13 mouse cellular contexts compared by ENCODE assay signal in the genomic region with DNA sequence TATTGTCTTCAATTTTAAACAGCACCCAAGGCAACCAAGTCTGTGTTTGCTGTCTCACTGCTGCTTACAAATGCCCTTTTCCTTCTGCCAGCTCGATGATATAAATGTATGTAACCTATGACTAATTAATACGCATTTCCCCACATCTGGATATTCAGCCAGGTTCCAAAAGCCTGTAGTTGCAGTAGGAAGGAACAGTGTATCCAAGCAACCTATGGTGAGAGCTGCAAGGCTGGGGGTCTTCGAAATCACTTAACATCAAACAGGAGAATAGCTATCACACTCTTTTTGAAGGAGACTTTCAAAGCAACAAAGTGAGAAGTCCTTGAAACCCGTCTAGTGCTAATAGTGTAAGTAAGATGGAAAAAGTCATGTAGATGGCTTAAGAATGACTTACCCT.
DNase-seq lines count a peak whose midpoint lies in the region; ATAC-seq and TF ChIP-seq lines count a peak whose summit lies in the region.
"Had no signal": no experiment of that assay in that cellular context is flagged by ENCODE, and none has a peak within 500 bp of the region (broad histone marks: within the 10 kb centered on the region; RNA-seq: fewer than 3 reads in every experiment).

No protein-coding gene starts in this region.

- peaks cover 7% of the 10 kb centered on the region; the same call in 1 of the 2 replicates for H3K36me3 ChIP-seq in forebrain, embryonic 10.5 days (replicated peaks)
- H3K36me3 ChIP-seq in forebrain, postnatal 0 days (ENCODE audit: insufficient read depth): no peaks in the 10 kb centered on the region
- peaks cover 6% of the 10 kb centered on the region; the same call in 1 of the 2 replicates for H3K36me3 ChIP-seq in midbrain, embryonic 10.5 days
- H3K36me3 ChIP-seq in neural tube, embryonic 15.5 days: no peaks in the 10 kb centered on the region
- H3K36me3 ChIP-seq: limb, embryonic 15.5 days had no signal

- H3K4me1 ChIP-seq in forebrain, embryonic 10.5 days: peaks cover 38% of the 10 kb centered on the region
- peaks cover 13% of the 10 kb centered on the region for H3K4me1 ChIP-seq in forebrain, postnatal 0 days (ENCODE audit: insufficient read depth)
- peaks cover 33% of the 10 kb centered on the region for H3K4me1 ChIP-seq in midbrain, embryonic 10.5 days
- H3K4me1 ChIP-seq in neural tube, embryonic 15.5 days: peaks cover 18% of the 10 kb centered on the region

- H3K4me3 ChIP-seq in forebrain, embryonic 10.5 days: peak overlapping the region; percentile 34; the same call in 1 of the 2 replicates
- H3K4me3 ChIP-seq in forebrain, postnatal 0 days (ENCODE audit: low read depth, low read length): no peak overlapping the region
- H3K4me3 ChIP-seq in midbrain, embryonic 10.5 days: no peak overlapping the region
- no peak overlapping the region for H3K4me3 ChIP-seq in neural tube, embryonic 15.5 days (replicated peaks)
- H3K4me3 ChIP-seq: limb, embryonic 15.5 days had no signal

- H3K9ac ChIP-seq in forebrain, postnatal 0 days: no peak overlapping the region
- H3K9ac ChIP-seq in neural tube, embryonic 15.5 days (replicated peaks): no peak overlapping the region
- H3K9ac ChIP-seq: limb, embryonic 15.5 days; lung, embryonic 14.5 days had no signal

- ATAC-seq in forebrain, postnatal 0 days: peak; percentile 12; the same call in 1 of the 2 replicates
- ATAC-seq in neural tube, embryonic 15.5 days (ENCODE audit: low FRiP score): peak; percentile 46; the same call in 1 of the 2 replicates
- no peak for ATAC-seq in granulocyte monocyte progenitor cell, adult 5-6 weeks (replicated peaks; ENCODE audit: poor library complexity, severe bottlenecking)

- H3K27ac ChIP-seq in forebrain, embryonic 10.5 days: peak overlapping the region; percentile 83
- peak overlapping the region; percentile 79 for H3K27ac ChIP-seq in forebrain, postnatal 0 days (ENCODE audit: low read depth, low read length)
- peak overlapping the region; percentile 76; the same call in 1 of the 2 replicates for H3K27ac ChIP-seq in midbrain, embryonic 10.5 days (replicated peaks)
- peak overlapping the region; percentile 75 for H3K27ac ChIP-seq in neural tube, embryonic 15.5 days (replicated peaks)
- H3K27ac ChIP-seq: limb, embryonic 15.5 days had no signal

- H3K27me3 ChIP-seq in forebrain, embryonic 10.5 days (ENCODE audit: poor library complexity, severe bottlenecking): no peaks in the 10 kb centered on the region
- no peaks in the 10 kb centered on the region for H3K27me3 ChIP-seq in forebrain, postnatal 0 days (ENCODE audit: insufficient read depth, low read length)
- no peaks in the 10 kb centered on the region for H3K27me3 ChIP-seq in midbrain, embryonic 10.5 days (ENCODE audit: low read depth, poor library complexity, severe bottlenecking)
- H3K27me3 ChIP-seq in neural tube, embryonic 15.5 days (replicated peaks): no peaks in the 10 kb centered on the region
- H3K27me3 ChIP-seq: limb, embryonic 15.5 days had no signal

- H3K9me3 ChIP-seq in forebrain, embryonic 10.5 days: no peaks in the 10 kb centered on the region
- no peaks in the 10 kb centered on the region for H3K9me3 ChIP-seq in forebrain, postnatal 0 days (ENCODE audit: low read length)
- H3K9me3 ChIP-seq in midbrain, embryonic 10.5 days (replicated peaks): no peaks in the 10 kb centered on the region
- no peaks in the 10 kb centered on the region for H3K9me3 ChIP-seq in neural tube, embryonic 15.5 days (replicated peaks)
- H3K9me3 ChIP-seq: limb, embryonic 15.5 days had no signal

- H3K4me2 ChIP-seq in forebrain, postnatal 0 days (ENCODE audit: low read depth): peak overlapping the region; percentile 35; the same call in 1 of the 2 replicates
- H3K4me2 ChIP-seq in neural tube, embryonic 15.5 days: peak overlapping the region; percentile 49; the same call in 1 of the 2 replicates
- H3K4me2 ChIP-seq: limb, embryonic 15.5 days; lung, embryonic 14.5 days had no signal

- no peak for TF ChIP-seq CTCF in forebrain, postnatal 0 days (IDR thresholded peaks at IDR 0.05; ENCODE audit: low read depth)

- DNase-seq in forebrain, embryonic 10.5 days (ENCODE audit: extremely low spot score, low spot score): no peak
- peak; percentile 59 for DNase-seq in forebrain, postnatal 0 days
- DNase-seq in midbrain, embryonic 10.5 days (ENCODE audit: low spot score): no peak
- no peak for DNase-seq in gastrocnemius, postnatal 10 days
- no peak for DNase-seq in urinary bladder, adult 2 months (ENCODE audit: low spot score)
- DNase-seq: adrenal gland, postnatal 25 days; kidney, adult 18-20 months; kidney, postnatal 36 days; thymus, postnatal 4 days had no signal

- 76% methylated on average over 4 of the region's 4 CpGs for WGBS in forebrain, embryonic 10.5 days
- 24% methylated on average over 4 of the region's 4 CpGs for WGBS in forebrain, postnatal 0 days
- 69% methylated on average over 4 of the region's 4 CpGs for WGBS in midbrain, embryonic 10.5 days
- 43% methylated on average over 4 of the region's 4 CpGs for WGBS in neural tube, embryonic 15.5 days
